Mouse (Mus musculus): ENCODE measurements around the gene Leng8. TPM values are rescaled to one million over a fixed set of nuclear protein-coding genes. Genes with fewer than 3 reads are reported as not detected.

Gene Leng8
- polyA plus RNA-seq, 1 experiment, result 247 TPM

- Histone ChIP-seq H3K4me1 (ENCODE audit: control insufficient read depth, insufficient read depth, low read length) (no peaks in the 10 kb centered on the region; the same call in 1 of the 2 replicates), H3K4me3 (replicated peaks; ENCODE audit: control insufficient read depth, low read depth, low read length) (no peak overlapping the region), H3K27ac (ENCODE audit: control insufficient read depth, insufficient read depth, low read depth, low read length, poor library complexity) (no peak overlapping the region)
- WGBS, result 81% methylated on average over 20 of the region's 20 CpGs
- no peak for TF ChIP-seq CTCF (IDR thresholded peaks at IDR 0.05; ENCODE audit: control insufficient read depth, insufficient read depth, low read length)
- TF ChIP-seq POLR2A (IDR thresholded peaks at IDR 0.05; ENCODE audit: borderline replicate concordance, control insufficient read depth, low read depth, low read length), result no peak
Observed at GRCm38 (mm10) chr7:4147371-4147770, 10.5 kb downstream of the Leng8 start.

- Histone ChIP-seq H3K4me3 (replicated peaks; ENCODE audit: control insufficient read depth, low read depth, low read length) (no peak overlapping the region), H3K27ac (ENCODE audit: control insufficient read depth, insufficient read depth, low read depth, low read length, poor library complexity) (no peak overlapping the region), H3K4me1 (ENCODE audit: control insufficient read depth, insufficient read depth, low read length) (no peaks in the 10 kb centered on the region; the same call in 1 of the 2 replicates)
- 81% methylated on average over 4 of the region's 4 CpGs for WGBS
- TF ChIP-seq POLR2A (IDR thresholded peaks at IDR 0.05; ENCODE audit: borderline replicate concordance, control insufficient read depth, low read depth, low read length) (no peak), CTCF (IDR thresholded peaks at IDR 0.05; ENCODE audit: control insufficient read depth, insufficient read depth, low read length) (no peak)
Observed at GRCm38 (mm10) chr7:4147836-4148235, 11.0 kb downstream of the Leng8 start.

- TF ChIP-seq POLR2A (IDR thresholded peaks at IDR 0.05; ENCODE audit: borderline replicate concordance, control insufficient read depth, low read depth, low read length) (no peak), CTCF (IDR thresholded peaks at IDR 0.05; ENCODE audit: control insufficient read depth, insufficient read depth, low read length) (no peak)
- 29% methylated on average over 18 of the region's 18 CpGs for WGBS
- peak overlapping the region; percentile 91 for H3K4me3 ChIP-seq (replicated peaks; ENCODE audit: control insufficient read depth, low read depth, low read length)
- H3K27ac ChIP-seq (ENCODE audit: control insufficient read depth, insufficient read depth, low read depth, low read length, poor library complexity), result peak overlapping the region; percentile 98
- no peaks in the 10 kb centered on the region; the same call in 1 of the 2 replicates for H3K4me1 ChIP-seq (ENCODE audit: control insufficient read depth, insufficient read depth, low read length)
Observed at GRCm38 (mm10) chr7:4148341-4149208, 11.7 kb downstream of the Leng8 start.

DNA sequence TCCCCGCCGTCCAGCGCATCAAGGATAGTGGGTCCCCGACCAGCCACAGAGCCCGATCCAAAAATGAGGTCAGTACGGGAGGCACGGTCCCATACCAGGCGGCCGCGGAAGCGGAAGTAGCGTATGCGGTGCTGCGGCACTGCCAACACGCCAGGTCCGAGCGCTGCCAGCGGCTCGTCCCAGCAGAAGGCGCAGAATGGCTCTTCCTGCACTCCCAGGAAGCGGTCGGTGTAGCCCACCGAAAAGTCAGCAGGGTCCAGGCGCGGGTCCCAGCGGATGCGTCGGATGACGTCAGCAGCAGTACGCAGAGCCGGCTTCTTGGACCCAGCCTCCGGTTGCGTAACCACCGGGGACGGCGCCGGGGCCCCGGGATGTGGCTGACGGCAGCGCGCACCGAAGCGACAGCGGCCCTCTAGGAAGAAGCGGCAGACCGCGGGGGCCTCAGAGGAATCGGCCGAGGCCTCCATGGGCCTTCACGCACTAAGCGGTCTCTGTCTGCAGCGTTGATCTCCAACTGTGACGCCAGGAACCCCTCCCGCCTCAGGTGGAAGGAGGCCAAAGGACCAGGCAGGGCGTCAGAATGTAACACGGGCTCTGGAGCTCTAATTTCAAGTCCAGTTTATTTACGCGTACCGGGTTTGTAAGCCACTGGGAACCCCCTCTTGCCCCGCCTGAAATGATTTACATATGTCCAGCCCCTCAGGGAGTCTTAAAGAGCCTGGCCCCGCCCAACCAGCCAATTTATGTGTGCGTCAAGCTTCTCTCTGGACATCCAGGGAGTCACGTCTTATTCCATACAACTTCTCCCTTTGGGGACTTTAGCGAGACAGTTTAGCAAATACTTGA is 12.6 kb downstream of the Leng8 start:
- Histone ChIP-seq H3K4me3 (replicated peaks; ENCODE audit: control insufficient read depth, low read depth, low read length) (peak overlapping the region; percentile 91), H3K4me1 (ENCODE audit: control insufficient read depth, insufficient read depth, low read length) (no peaks in the 10 kb centered on the region; the same call in 1 of the 2 replicates), H3K27ac (ENCODE audit: control insufficient read depth, insufficient read depth, low read depth, low read length, poor library complexity) (peak overlapping the region; percentile 98)
- under 1% methylated on average over 64 of the region's 64 CpGs for WGBS
- peak; percentile 65; the same call in 1 of the 2 replicates for TF ChIP-seq POLR2A (IDR thresholded peaks at IDR 0.05; ENCODE audit: borderline replicate concordance, control insufficient read depth, low read depth, low read length)
- peak; percentile 4; the same call in 1 of the 2 replicates for TF ChIP-seq CTCF (IDR thresholded peaks at IDR 0.05; ENCODE audit: control insufficient read depth, insufficient read depth, low read length)

DNA sequence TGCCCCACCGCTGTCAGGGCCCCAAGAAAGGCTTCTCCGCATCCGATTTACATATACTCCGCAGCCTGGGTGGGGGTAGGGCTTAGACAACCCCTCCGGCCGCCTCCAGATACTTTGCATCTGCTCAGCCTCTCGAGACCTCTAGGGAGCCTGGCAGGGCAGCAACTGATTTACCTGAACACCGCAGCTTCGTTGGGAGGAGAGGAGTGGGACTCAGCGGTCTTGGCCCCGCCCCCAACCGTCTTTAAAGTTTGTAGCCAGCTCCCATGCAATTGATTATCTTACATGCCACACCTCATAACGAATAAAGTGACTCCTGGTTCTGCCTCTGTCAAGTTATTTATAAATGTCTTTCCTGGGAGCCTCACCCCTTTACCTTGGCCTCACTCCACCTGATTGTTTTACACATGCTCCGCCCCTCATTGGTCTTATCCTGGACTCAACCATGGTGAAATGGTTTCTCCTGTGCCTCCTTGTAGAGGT is 13.3 kb downstream of the Leng8 start, which contains the start of gene Leng9:
Leng9 (minus strand) TSS at position 316 of the 483 bp plus-strand sequence.
- Histone ChIP-seq H3K4me1 (ENCODE audit: control insufficient read depth, insufficient read depth, low read length) (no peaks in the 10 kb centered on the region; the same call in 1 of the 2 replicates), H3K4me3 (replicated peaks; ENCODE audit: control insufficient read depth, low read depth, low read length) (peak within 1 kb of the TSS; percentile 91), H3K27ac (ENCODE audit: control insufficient read depth, insufficient read depth, low read depth, low read length, poor library complexity) (peak within 1 kb of the TSS; percentile 98)
- WGBS, result under 1% methylated on average over 14 of the region's 14 CpGs
- TF ChIP-seq CTCF (IDR thresholded peaks at IDR 0.05; ENCODE audit: control insufficient read depth, insufficient read depth, low read length) (no peak), POLR2A (IDR thresholded peaks at IDR 0.05; ENCODE audit: borderline replicate concordance, control insufficient read depth, low read depth, low read length) (no peak)

GRCm38 (mm10) chr7:4150811-4151221 is 14.0 kb downstream of the Leng8 start:
- no peak for TF ChIP-seq CTCF (IDR thresholded peaks at IDR 0.05; ENCODE audit: control insufficient read depth, insufficient read depth, low read length)
- no peak for TF ChIP-seq POLR2A (IDR thresholded peaks at IDR 0.05; ENCODE audit: borderline replicate concordance, control insufficient read depth, low read depth, low read length)
- 2% methylated on average over 14 of the region's 14 CpGs for WGBS
- H3K4me1 ChIP-seq (ENCODE audit: control insufficient read depth, insufficient read depth, low read length), result no peaks in the 10 kb centered on the region; the same call in 1 of the 2 replicates
- peak overlapping the region; percentile 31 for H3K4me3 ChIP-seq (replicated peaks; ENCODE audit: control insufficient read depth, low read depth, low read length)
- H3K27ac ChIP-seq (ENCODE audit: control insufficient read depth, insufficient read depth, low read depth, low read length, poor library complexity), result no peak overlapping the region

DNA sequence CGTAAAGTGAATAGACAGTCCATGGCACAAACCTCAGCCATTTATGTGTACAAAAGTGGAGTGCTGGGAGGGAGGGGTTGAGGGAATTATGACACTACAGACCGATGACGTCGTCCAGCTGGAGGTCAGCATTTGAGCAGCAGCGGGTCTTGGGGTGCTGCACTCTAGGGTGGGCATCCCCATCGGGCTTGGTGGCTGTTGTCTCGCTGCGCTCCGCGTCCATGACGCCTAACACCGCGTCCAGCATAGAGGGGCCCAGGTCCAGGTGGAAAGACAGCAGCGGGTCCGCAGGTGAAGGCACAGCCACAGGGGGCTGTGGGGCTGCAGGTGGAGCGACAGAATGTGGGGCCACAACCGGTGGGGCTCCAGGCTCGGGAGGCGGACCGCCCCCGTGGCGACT is 14.4 kb downstream of the Leng8 start:
- WGBS, result 12% methylated on average over 22 of the region's 22 CpGs
- TF ChIP-seq CTCF (IDR thresholded peaks at IDR 0.05; ENCODE audit: control insufficient read depth, insufficient read depth, low read length) (no peak), POLR2A (IDR thresholded peaks at IDR 0.05; ENCODE audit: borderline replicate concordance, control insufficient read depth, low read depth, low read length) (no peak)

More for the DNA sequence above, 14.4 kb downstream of the Leng8 start:
- Histone ChIP-seq H3K4me3 (replicated peaks; ENCODE audit: control insufficient read depth, low read depth, low read length) (no peak overlapping the region), H3K4me1 (ENCODE audit: control insufficient read depth, insufficient read depth, low read length) (no peaks in the 10 kb centered on the region; the same call in 1 of the 2 replicates), H3K27ac (ENCODE audit: control insufficient read depth, insufficient read depth, low read depth, low read length, poor library complexity) (no peak overlapping the region; the same call in 1 of the 2 replicates)
